Mouse (Mus musculus): Measurements from ENCODE around the gene Trp53rkb.

Trp53rkb gene

DNA sequence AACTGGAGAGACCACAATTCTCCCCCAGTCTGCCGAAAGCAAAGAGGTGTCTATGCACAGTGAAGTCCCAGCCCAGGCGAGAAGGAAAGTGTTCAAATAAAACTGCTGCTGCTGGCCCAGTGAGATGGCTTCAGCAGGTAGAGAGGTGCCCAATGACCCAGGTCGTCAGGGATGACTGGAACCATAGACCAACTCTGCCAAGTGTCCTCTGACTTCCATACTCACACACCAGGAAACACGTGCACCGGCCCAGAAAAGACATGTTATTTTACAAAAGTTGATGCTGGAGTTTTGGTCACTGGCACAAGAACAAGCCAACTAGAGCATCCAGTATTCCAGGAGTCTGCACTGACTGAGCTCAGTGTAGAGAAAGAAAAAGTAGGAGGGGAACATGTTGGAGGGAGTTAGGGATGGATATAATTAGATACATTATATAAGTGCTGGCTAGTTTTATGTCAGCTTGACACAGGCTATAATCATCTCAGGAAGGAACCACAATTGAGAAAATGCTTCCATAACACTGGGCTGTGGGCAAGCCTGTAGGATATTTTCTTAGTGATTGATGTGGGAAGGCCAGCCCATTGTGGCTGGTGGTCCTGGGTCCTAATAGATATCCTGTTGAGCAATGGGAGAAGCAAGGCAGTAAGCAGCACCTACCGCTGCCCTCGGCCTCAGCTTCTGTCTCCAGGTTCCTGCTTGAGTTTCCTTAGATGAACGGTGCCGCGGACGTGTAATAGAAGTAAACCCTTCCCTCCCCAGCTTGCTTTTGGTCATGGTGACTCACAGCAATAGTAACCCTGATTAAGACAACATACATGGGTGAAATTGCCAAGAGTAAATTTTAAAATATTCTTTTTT, 7.5 kb downstream of the Trp53rkb start:
- no peak for DNase-seq

DNA sequence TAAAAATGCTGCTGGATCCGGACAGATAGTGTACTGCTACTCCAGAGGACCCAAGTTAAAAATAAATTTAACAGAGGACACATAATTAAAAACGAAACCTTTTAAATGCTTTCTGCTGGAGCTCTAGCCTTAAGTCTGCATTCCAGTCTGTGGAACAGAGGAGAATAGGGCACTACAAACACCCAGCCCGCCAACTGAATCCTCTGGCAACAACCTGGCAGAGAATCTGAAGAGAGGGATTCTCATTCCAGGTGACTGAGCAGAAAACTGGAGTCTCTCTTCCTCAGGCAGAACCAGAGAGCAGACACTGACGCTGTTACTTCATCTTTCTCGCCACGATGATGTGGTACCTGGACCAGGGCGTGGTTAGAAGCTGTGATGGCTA, 8.1 kb downstream of the Trp53rkb start:
- no peak for DNase-seq

DNA sequence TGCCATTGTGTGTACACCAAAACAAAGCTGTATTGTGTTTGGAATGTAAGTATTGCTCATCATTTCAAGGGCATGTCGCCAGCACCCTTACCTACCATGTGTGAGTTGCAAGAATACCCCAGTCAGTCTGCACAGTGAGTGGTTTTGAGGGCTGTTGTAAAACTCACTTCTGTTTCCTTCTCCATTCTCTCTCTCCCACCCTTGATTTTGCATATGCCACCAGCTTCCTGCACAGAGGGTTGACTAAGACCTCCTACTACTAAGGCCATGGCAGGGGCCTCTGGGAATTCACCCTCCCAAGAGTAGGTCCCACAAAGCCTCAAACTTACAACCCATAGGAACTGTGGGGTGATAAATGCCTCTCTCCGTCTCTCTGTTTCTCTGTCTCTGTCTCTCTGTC, 9.1 kb downstream of the Trp53rkb start:
- DNase-seq: no peak

DNA sequence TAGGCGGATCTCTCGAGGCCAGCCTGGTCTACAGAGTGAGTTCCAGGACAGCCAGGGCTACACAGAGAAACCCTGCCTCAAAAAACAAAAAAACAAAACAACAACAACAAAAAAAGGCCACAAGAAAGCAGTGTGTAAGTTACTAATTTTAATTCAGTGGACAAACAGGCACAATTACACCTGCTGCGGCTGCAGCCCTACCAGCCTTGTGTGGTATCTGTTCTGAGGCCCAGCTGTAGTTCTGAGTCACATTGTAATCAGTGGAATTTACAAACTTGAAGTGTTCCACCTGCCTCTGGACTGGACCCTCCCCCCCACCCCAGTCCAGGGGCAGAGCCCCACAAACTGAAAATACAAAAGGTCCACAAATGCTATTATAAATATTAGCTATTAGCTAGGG, 11.0 kb downstream of the Trp53rkb start:
- no peak for DNase-seq

DNA sequence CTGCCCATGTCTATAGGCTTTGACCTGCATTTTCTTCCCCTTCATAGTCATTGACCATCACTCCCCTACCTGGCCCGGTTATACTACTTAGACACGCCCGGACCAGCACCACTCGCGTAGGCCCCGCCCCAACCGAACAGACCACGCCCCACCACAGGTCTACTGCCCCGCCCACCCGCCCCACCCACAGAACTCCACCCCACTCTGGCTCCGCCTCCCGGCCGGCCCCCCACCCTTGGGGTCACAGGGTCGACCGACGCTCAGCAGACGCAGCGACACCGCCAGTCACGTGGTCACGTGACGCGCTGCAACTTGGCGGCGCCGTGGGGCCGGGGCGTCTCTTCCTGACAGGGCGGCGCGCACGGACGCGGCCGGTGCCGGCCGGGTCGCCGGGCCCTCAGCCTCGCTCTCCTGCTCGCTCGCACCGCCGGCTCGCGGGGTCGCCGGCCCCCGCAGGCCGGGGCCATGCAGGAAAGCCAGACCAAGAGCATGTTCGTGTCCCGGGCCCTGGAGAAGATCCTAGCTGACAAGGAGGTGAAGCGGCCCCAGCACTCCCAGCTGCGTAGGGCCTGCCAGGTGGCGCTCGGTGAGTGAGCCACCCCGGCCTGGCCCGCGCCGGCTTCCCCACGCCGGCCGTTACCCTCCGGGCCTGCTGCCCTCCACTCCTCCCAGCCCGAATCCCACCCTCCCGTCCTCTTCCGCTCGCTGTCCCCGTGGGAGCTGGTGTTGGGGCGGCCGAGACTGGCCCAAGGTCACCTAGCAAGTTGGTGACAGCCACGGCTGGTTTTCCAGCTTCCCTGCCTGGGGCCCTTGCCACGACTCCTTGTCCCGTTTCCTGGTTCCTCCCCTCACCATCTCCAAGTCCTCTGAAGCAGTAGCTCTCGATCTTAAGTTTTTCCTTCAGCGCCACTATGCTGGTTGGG, 13.2 kb downstream of the Trp53rkb start, which contains the start of gene Arfgef2:
Gene Arfgef2 (plus strand): TSS at position 339 of the 923 bp plus-strand sequence.
- peak; percentile 87 for DNase-seq

DNA sequence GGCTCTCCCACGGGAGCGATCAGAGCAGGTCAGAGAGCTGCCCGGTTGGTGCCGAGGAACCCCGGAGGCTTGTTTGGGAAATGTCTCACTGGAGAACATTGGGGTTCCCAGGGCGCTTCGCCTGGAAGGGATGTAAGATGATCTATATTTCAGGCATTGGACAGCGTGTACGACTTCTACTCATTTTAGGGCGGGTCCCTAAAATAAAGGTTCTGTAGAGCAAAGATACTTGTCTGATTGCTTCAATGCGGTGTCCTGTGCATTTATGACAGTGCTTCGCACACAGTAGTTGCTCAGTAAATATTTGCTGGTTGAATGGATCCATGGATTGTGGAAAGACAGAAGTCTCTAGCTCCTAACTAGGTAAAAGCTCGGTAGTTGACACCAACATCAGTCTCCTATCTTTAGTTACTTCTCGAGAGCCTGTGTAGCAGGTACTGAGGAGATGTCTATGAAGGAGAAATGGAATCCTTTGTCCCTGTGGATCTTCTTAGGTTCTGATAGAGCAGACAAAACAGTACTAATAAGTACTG, 13.9 kb downstream of the Trp53rkb start:
- DNase-seq: no peak

DNA sequence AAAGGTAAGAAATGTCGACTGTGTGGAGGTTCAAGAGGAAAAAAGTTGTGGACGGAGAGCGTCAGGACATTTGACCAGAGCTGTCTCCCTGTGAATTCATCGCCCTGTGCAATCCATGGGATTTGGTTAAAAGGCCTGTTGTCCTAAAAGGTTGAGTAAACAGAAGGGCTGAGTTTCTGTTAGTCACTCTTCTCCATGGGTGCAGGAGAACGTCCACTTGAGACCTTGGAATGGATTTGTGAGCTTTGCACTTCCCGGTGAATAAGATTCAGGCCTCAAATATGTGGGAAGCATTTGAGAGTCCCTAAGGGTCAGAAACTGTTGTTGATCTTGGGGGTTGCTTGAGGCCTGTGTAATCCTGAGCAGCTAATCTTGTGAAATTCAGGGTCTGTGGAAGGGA, 14.5 kb downstream of the Trp53rkb start:
- no peak for DNase-seq

DNA sequence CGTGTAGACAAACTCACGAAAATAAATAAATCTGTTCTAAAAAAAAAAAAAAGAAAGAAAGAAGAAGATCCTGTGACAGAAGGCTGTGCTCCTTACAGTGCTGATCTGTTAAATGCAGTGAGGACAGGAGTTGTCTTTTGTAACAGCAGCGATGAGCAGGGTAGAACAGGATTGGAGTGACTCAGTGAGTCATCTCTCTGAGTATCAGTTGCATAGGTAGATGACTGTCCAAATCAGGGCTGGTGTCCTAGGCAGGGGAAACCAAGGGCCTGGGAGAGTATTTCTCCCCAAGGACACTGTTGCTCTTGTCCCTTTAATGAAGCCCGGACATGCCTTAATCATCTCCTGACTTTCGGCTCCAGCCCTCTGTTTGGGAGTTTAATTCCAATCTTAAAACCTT, 17.2 kb downstream of the Trp53rkb start:
- no peak for DNase-seq

DNA sequence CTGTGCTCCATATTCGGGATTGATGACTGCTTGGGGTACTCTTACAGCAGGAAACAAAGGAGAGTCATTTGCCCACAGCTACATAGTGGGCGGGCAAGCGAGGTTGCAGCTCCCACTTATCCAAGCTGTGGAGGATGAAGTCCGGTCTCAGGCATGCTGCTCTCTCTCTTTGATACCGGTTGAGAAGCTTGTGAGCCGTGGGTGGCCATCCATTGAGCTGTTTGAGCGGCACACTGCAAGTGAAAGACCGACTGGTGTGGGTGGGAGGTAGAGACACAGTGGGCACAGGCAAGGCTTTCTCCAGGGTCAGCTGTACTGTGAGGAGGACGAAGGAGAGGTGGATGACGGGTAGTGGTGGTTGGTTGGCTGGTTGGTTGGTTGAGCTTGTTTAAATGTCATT, 18.5 kb downstream of the Trp53rkb start:
- no peak for DNase-seq

DNA sequence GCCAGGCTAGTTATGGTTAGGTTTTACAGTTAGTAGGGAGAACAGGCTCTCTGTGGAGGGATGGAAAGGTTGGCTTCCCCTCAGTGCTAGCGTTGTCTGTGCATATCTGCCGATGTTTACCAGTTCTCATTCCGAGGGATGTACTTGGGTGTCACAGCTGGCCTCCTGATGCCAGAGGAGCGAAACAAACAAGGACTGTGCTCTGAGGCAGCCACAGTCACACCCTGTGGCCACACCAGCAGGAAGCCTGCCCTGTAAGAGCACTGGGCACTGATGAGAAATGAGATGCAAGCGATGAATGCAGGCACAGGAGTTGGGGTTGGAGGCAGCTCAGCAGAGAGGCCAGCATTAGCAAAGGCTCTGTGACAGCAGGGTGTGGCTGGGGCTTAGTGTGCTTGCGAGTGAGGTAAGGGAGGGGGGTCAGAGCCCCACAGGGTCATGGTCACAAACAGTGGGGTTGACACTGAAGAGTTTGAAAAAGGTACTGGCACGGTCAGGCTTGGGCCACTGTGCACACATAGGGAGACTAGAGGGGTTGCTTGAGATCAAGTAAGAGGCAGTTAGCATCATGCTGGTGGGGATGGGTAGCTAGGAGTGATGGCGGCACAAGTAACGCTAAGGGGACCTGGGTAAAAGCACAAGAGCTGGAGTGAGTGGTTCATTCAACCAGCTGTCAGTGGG, 26.3 kb downstream of the Trp53rkb start:
- no peak for DNase-seq

DNA sequence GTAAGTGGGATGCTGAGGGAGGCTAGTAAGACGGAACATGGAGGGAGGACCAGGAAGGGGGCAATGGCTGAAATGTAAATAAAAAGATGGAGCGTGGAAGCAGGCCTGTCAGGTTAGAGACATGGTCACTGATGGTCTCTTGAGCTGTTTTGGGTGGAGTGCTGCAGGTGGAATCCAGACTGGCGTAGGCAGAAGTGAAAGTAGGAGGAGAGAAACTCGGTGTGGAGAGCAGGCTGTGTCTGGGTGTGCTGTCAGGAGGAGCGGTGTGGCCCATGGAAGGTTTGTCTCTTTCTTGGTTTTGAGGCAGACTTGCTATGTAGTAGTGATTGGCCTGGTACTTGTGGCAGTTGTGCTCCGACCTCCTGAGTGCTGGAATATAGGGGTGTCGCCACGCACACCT, 27.5 kb downstream of the Trp53rkb start:
- no peak for DNase-seq

DNA sequence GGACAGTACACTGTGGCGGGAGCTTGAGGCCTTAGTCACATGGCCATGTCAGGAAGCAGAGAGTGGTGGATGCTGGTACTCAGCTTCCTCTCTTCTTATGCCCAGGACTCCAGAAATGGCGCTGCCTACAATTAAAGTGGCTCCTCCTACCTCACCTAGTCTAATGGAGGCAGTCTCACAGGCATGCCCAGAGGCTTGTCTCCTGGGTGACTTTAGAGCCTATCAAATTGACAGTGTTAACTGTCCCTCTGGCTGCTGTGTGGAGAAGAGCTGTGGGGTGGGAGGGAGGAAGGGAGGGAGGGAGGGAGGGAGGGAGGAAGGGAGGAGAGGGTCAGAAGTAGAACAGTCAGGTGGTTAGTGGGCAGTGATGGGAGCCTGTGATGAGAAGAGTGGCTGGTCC, 28.5 kb downstream of the Trp53rkb start:
- DNase-seq: no peak

DNA sequence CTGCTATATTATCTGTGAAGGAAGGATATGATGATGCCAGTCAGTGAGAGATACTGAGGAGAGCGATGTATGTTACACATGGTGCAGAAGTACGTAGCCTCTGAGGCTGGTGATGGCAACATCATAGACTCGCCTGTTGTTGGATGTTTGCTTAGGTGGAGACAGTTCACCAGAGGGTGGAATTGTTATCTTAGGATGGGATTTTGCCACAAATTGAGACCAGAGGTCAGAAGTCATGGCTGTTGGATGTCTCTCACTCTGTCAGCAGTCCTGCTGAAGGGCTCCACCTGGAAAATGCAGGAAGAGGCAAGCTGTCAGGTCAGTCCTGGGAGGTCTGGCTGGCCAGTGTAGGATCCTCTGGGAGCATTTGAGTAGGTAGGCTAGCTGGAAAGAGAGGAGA, 29.1 kb downstream of the Trp53rkb start:
- no peak for DNase-seq

DNA sequence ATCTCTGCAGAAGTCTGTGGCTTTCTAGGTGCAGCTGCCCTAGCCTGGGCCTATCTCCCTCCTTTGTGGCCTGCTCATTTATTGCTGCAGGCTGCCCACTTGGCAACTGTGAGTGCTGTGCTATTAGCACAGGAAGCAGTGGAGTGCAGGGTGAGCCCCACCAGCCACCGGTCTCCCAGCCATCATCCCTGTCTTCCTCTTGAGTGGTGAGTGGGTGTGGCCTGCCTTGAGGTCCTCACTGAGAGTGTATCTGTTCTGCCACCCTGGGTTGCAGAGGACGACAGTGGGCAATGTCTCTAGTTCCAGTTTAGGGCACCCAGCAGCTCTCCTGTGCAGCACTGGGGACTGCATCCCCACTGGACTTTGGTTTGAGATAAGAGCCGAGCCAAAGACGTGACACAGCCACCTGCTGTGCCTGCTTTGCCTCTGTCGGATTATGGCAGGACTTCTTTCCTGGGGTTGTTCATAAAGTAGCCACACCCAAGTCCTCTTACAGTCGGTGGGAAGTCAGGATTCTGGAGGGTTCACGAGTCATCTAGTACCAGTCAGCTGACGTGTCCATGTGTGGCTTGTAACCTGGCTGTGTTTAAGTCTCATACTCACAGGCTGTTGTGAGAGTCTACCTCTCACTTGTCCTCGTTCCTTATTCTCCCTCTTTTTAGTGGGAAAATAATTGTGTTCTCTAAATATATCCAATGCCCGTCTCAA, 29.9 kb downstream of the Trp53rkb start:
- DNase-seq: no peak

DNA sequence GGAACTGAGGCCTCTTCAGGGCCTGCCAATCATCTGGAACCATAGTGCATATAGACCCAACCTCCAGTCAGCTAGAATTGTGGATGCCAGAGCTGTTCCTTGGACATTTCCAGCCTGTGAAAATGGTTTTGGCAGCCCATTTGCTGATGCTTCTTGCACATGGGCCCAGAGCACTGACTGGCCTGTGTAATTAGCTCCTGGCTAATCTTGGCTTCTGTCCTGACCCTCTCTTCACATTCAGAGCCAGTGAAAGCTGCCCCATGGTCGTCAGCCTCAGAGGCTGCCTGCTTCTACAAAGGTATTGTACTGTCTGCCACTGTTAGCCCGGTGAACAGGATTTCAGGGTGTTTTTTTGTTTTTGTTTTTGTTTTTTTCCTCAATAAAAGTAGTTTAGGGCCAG, 30.6 kb downstream of the Trp53rkb start:
- no peak for DNase-seq

DNA sequence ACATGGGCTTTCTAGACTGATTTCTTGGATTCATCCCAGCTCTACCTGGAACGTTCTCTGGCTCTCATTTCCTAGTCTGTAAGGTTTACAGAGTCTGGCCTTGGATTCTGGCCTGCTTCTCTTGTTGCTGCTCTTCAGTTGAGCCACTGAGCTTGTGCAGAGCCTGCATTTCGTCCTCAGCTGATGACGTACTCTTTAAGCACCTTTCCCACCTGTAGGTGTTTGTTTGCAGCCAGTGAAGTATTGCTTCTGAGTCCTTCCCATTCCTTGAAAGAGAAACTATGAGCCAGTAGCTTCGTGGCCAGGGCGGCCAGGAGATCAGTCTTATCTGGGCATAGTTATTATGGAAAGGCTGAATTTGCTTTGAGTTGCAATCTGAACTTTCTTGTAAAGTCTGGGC, 32.1 kb downstream of the Trp53rkb start:
- DNase-seq: no peak

DNA sequence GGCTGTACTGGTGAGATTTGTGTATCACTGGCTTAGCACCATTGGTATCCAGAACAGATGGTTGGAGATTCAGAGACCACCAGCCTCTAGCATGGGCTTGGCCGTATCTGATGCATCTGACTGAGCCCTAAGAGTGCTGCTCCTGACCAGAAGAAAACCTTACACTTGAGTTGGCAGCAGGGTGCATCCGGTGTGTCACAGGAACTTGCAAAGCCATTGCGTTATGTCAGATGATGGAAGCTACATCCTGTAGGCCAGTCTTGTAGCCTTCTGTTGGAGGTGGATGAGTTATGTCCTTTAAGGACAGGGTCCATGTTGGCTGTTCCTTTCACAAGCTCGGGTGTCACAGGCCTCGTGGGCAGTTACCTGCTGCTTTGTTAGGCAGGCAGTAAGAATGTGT, 32.7 kb downstream of the Trp53rkb start:
- no peak for DNase-seq

DNA sequence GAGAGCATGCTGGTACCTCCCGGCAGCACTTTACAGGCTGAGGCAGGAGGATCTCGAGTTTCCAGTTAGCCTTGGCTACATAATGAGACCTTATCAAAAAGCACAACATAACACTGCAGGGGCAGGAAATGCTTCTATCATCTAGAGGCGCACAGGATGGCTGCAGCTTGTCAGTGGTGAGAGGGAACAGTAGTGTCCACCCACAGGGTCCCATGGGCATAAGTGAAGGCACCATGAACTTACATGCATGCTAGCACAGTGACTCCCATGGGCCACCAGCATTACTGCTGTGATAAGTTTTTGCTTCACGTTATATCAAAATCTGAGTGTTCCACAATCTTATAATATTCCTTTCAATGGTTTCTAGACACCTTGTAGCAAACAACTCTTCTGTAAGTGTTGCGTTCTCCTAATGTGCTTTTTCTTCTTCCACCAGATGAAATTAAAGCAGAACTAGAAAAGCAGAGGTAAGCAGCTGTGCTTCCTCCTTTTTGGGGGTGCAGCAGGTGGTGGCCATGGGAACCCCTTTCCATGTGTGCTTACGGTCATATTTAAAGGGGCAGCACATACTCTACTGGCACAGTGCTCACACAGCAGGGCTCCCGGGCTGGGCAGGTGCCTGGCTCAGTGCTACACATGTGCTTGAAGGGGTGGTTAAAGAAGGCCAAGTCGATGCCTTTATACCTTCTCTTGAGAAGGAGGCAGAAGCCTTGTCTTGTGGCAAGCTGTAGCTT, 34.3 kb downstream of the Trp53rkb start:
- no peak for DNase-seq

DNA sequence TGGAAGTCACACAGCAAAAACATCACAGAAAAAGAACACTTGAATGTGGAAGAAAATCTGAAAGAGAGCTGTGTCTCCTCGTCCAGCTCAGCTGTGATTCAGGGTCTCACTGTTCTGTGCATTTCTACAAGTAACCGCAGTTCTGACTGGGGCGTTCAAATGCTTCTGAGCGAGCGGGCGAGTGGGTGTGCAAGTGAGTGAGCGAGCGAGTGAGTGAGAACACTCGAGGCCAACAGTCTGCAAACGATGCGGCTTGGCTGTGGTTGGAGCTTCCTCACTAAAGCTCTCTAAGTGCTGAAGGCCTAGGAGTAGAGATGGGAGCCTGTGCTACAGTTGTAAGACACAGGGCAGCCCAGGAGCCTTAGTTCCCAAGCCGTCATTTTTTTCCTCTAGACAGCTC, 36.0 kb downstream of the Trp53rkb start:
- peak; percentile 34 for DNase-seq

DNA sequence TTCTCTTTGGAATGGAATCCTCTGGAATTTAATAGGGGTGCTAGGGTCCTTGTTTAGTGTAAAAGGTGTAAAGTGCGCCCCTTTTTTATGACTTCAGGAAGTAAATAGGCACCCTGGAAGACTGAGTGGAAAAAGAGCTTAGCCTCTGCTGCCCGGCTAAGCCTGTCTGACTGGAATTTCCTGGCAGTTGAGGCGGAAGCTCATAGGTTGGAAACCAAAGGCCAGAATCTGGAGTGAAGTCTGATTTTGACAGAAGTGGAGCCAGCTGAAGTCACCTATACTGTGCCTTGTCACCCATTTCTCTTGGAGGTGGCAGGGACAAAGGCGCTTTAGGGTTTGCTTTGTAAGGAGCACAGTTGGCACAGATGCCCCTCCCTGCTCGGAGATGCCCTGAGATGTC, 38.0 kb downstream of the Trp53rkb start:
- DNase-seq: no peak

DNA sequence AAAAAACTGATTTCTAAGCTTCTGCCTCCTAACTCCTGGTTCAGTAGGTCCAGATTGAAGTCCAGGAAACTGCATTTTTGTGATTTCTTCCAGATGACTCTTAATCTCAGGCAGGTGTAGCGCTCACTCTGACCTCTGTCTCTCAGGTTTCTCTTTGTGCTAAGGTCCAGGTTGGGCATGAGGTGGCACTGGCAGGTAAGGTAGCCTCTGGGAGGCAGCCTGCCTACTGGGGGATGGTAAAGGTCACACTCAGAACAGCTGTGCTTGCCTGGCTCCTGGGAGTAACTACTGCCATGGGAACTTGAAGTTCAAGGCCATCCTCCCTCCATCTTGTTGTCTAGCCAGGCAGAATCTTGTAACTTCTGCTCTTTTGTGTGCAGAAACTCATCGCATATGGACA, 41.8 kb downstream of the Trp53rkb start:
- no peak for DNase-seq

DNA sequence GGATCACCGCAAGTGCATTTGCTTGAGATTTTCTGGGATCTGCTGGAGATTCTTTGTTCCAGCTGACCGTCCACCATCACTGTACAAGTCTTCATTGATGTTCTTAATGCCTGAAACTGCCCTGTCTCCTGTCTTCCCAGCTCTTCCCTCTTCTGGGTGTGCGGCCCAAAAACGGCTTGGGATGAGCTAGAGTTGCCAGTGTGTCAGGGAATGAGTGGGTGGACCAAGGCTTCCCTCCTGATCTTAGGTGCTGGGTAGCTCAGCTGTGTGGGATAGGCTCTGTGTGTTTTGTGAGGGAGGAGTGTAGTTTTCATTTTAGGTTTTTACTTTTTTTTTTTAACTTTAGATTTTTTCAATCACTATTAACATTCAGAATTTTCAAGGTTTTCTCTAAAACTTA, 42.5 kb downstream of the Trp53rkb start:
- no peak for DNase-seq

Measured in right cerebral cortex, postnatal 14 days (tissue).